Mouse (Mus musculus) testis, postnatal 10 days (tissue): ENCODE results near the gene B3gnt6.
"Not testable (repeated sequence)": the region's sequence is repeated elsewhere in the genome, so short reads cannot be mapped to it uniquely, and the experiment has no call there.

Experiments used
- DNase-seq: peaks from one replicate; pipeline ENCODE4 v3.0.0; 2021; ENCODE audit warnings: low spot score

The B3gnt6 gene

GRCm38 (mm10) chr7:98199381-98199780 is at the start of gene B3gnt6:
Gene B3gnt6 (minus strand): TSS chr7:98199481.
- no peak for DNase-seq

GRCm38 (mm10) chr7:98236686-98237359 is 37.5 kb upstream of the B3gnt6 start:
- DNase-seq = peak; percentile 45

GRCm38 (mm10) chr7:98223796-98224195 is 24.5 kb upstream of the B3gnt6 start:
- no peak for DNase-seq

GRCm38 (mm10) chr7:98216713-98217112 is 17.4 kb upstream of the B3gnt6 start:
- no peak for DNase-seq

- DNase-seq = no peak
These were observed 3.7 kb upstream of the B3gnt6 start for GRCm38 (mm10) chr7:98202946-98203345.

- DNase-seq = no peak
These were observed 2.3 kb upstream of the B3gnt6 start for GRCm38 (mm10) chr7:98201493-98202028.

GRCm38 (mm10) chr7:98200396-98200795 is 1.1 kb upstream of the B3gnt6 start:
- no peak for DNase-seq

- no peak for DNase-seq
These were observed 4.0 kb downstream of the B3gnt6 start for GRCm38 (mm10) chr7:98195151-98195801.

GRCm38 (mm10) chr7:98194026-98194792 is 5.1 kb downstream of the B3gnt6 start:
- DNase-seq = no peak

- DNase-seq = no peak
These were observed 5.7 kb downstream of the B3gnt6 start for GRCm38 (mm10) chr7:98193515-98194025.

GRCm38 (mm10) chr7:98191571-98192250 is 7.6 kb downstream of the B3gnt6 start:
- peak; percentile 66 for DNase-seq

GRCm38 (mm10) chr7:98190578-98190977 is 8.7 kb downstream of the B3gnt6 start:
- DNase-seq = no peak

GRCm38 (mm10) chr7:98189745-98190144 is 9.5 kb downstream of the B3gnt6 start:
- no peak for DNase-seq

GRCm38 (mm10) chr7:98188680-98189079 is 10.6 kb downstream of the B3gnt6 start:
- DNase-seq = no peak

- no peak for DNase-seq
These were observed 11.0 kb downstream of the B3gnt6 start for GRCm38 (mm10) chr7:98188238-98188637.

- not testable (repeated sequence) for DNase-seq
These were observed 11.9 kb downstream of the B3gnt6 start for GRCm38 (mm10) chr7:98187332-98187731.

GRCm38 (mm10) chr7:98186637-98187036 is 12.6 kb downstream of the B3gnt6 start:
- DNase-seq = no peak

- no peak for DNase-seq
These were observed 14.0 kb downstream of the B3gnt6 start for GRCm38 (mm10) chr7:98185326-98185725.

GRCm38 (mm10) chr7:98178560-98179231 is 20.6 kb downstream of the B3gnt6 start:
- no peak for DNase-seq

- DNase-seq = peak; percentile 73
These were observed 21.2 kb downstream of the B3gnt6 start, which contains the start of gene Capn5 for GRCm38 (mm10) chr7:98177929-98178559. Gene Capn5 (minus strand): TSS chr7:98178274.

- no peak for DNase-seq
These were observed 21.7 kb downstream of the B3gnt6 start for GRCm38 (mm10) chr7:98177566-98177928.
